Mouse (Mus musculus): ENCODE data around the gene Zfp583.

Gene Zfp583

DNA sequence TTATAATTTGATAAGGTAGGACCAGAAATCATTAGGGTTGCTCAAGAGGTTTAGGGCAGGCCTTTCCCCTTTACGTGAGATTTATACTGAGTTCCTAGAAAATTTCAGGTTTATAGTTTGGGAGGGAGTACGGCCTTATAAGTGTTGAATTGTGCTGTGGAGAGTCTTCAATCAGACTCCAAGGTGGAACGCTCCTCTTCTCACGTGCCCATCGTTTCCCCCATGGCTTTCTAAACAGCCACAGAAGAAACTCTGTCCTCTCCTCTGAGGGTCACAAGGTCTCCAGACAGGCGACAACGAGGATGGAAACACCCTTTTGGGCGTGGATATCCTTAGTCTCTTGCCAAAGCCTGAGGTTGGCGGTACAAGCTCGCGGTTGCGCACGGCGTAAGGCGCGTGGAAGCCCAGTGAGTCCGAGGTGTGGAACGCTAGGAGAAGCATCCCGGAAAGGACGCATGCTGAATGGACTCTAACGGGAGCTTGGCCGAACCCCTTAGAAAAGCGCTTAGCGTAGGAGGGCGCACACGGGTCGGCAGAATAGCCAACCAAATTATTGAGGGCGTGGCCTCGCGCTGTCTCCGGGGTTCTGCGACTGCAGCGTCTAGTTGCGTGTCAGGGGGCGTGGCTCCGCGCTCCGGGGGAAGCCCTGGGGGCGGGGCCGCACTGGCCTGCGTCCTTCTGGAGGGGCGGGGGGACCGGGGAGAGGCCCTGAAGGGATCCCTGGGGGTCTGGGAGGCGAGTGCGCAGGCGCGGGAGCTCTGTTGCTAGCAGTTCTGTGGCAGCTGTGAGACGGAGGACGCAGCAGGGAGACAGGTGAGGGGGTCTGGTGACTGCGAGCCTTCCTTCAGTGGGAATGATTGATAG is 45.0 kb downstream of the Zfp583 start, which contains the start of gene Zfp667:
TSS of gene Zfp667 (plus strand) at position 738 of the 864 bp plus-strand sequence.
- DNase-seq (ENCODE audit: low spot score in 2 of 2), result peak; percentile 97 to 98

DNA sequence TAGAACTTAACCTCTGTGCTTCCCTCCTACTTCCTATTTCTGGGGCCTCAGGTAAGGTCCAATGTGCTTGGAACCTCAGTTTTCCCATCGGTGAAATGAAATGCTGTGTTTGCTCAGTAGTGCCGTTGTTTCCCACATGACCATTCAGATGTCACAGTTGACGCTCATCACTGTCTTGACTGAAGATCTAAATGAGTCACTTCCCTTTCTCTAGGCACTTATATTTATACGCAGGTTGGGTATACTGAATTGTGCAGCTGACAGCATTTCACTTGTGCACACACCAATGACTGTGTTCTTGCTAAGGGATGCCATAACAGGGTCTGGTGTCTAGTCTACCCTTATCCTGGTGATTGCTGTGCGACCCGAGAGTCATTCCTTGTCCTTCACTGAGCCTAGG is 45.7 kb downstream of the Zfp583 start:
- DNase-seq (ENCODE audit: low spot score in 2 of 2), result no peak

- no peak for DNase-seq (ENCODE audit: low spot score in 2 of 2)
These were observed 46.6 kb downstream of the Zfp583 start for GRCm38 (mm10) chr7:6284442-6285012.

DNA sequence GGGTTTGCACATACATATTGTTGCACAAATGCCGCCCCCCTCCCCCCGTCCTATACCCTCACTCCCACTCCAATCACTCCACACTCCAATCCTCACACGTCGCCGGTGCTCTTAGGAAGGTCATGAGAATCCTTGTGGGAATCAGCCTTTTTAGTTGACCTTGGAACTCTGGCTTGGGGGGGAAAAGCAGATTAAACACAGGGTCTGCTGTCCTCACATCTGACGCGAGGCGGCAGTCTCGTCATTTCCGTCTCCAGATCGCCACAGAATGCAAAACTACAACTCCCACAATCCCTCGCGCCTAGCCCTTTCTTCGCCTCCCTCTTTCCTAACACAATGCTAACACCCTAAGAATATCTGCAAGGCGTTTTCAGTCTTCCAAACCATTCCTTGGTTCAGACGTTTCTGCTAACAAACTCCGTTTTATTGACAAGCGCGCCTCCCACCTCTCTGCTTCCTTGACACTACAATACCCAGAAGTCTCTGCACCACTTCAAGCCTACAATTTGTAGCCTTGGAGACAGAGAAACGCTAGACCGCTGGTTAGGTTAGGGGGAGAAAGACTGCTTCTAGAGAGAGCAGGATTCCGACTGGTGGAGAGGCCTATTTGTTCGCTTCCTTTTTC is 47.5 kb downstream of the Zfp583 start:
- peak; percentile 88 to 93 for DNase-seq (ENCODE audit: low spot score in 2 of 2)

DNA sequence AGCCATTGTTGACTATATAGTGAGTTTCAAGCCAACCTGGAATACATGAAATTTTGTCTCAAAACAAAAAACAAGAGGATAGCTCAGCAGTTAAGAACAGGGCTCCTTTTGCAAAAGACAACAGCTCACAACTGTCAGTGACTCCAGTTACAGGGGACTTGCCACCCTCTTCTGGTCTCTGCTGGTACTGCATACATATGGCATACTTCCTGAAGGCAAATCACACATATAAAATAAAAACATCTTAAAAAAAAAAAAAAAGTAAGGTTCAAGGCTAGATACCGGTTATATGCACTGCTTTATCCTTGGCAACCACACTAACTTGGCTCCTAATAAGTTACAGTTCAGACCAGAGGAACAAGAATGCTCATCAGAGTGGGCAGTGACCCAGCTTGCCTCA is 48.3 kb downstream of the Zfp583 start:
- DNase-seq (ENCODE audit: low spot score in 2 of 2), result peak; percentile 85 to 87

- no peak for DNase-seq (ENCODE audit: low spot score in 2 of 2)
These were observed 53.2 kb downstream of the Zfp583 start for GRCm38 (mm10) chr7:6277906-6278305.

GRCm38 (mm10) chr7:6265695-6266094 is 65.4 kb downstream of the Zfp583 start:
- DNase-seq (ENCODE audit: low spot score in 2 of 2), result no peak
